Mouse (Mus musculus): ENCODE measurements around the gene Fosb.
"Not testable (repeated sequence)": the region's sequence is repeated elsewhere in the genome, so short reads cannot be mapped to it uniquely, and the experiment has no call there.

Fosb gene

DNA sequence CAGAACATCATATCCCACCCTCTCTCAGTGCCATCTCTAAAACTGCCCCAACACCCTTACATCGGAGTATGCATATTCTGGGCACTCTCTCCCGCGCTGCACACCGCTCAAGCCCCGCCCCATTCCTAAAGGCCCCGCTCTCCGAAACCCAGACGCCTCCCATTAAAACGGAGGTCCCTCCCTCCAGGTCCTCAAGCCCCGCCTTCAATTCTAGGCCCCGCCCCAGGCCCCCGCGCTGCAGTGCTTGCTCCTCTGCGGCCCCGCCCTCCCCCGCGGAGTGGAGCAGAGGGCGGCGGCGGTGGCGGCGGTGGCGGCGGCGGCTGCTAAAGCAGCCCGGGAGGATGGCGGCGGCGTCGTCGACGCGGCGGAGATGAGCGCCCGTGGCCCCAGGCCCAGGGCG lies 27.5 kb downstream of the Fosb start, which contains the start of gene Rtn2:
Gene Rtn2, plus strand, starts transcription at position 240 of the 400 bp plus-strand sequence.
- DNase-seq (ENCODE audit: low spot score in 2 of 2), result peak; percentile 74 to 78

DNA sequence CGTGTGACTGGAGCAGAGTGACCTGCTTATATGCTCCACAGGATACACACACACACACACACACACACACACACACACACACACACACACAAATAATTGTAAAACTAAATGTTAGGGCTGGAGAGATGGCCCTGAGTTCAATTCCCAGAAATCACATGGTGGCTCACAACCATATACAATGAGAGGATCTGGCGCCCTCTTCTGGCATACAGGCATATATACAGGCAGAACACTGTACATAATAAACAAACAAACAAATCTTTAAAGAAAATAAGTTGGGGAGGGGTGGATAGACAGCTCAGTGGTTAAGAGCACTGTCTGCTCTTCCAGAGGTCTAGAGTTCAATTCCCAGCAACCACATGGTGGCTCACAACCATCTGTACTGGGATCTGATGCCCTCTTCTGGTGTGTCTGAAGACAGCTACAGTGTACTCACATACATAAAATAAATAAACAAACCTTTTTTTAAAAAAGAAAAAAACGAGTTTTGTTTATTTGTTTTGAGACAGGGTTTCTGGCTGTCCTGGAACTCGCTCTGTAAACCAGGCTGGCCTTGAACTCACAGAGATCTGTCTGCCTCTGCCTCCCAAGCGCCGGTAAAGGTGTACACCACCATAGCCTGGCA lies 28.1 kb downstream of the Fosb start:
- DNase-seq (ENCODE audit: low spot score in 2 of 2), result not testable (repeated sequence)

DNA sequence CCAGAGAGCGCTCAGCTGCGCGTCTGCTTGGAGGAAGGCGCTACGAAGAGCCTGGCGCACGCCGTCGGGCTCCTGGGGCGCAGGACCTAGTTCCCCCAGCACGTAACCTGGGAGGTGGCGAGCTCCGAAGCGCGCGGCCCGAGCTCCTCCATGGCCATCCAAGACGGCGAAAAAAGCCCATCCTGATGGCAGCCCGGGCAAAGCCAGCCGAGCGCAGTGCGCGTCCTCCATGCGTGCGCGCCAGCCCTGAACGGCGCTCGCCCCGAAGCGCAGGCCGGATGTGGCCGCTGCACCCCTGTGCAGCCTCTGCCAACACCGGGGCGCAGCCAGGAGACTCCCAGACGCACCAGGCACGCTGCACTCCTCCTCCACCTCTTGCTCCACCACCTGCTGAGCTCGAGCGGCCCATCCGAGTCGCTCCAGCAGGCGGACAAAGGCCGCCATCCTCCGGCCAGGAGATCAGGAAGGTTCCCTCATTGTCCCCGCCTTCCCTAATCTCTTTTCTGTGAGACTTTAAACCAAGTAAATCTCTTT lies 30.2 kb downstream of the Fosb start, which contains the start of gene Ppm1n:
Gene Ppm1n, minus strand, starts transcription at position 484 of the 534 bp plus-strand sequence.
- no peak for DNase-seq (ENCODE audit: low spot score in 2 of 2)

DNA sequence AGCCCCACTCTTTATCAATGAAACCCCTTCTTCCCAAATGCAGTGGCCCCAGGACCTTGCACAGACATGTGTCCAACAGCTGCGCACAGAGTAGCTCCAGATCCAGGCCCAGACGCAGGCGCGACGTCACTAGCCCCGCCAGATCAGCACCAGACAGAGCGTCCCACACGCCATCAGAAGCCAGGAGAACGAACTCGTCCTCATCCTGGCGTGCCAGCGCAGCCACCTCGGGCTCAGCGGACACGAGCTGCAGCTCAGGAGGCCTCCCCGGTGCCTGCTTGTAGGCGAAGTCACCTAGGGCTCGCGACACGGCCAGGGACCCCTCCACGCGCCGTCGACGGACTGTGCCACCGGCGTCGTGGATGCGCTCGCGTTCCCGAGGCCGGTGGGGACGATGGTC lies 30.8 kb downstream of the Fosb start:
- DNase-seq (ENCODE audit: low spot score in 2 of 2), result no peak

DNA sequence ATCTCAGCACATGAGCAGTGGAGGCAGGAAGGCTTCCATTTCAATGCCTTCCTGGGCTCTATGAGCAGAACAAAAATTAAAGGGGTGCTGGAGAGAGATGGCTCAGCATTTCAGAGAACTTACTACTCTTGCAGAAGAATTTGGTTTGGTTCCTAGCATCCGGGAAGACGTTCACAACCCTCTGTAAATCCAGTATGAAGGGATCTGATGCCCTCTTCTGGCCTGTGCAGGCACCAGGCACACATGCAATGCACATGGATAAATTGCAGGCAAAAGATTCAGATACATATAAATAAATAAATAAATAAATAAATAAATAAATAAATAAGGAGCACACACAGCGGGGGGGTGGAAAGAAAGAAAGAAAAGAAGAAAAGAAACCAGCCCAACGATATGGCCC lies 33.6 kb downstream of the Fosb start:
- no peak for DNase-seq (ENCODE audit: low spot score in 2 of 2)

DNA sequence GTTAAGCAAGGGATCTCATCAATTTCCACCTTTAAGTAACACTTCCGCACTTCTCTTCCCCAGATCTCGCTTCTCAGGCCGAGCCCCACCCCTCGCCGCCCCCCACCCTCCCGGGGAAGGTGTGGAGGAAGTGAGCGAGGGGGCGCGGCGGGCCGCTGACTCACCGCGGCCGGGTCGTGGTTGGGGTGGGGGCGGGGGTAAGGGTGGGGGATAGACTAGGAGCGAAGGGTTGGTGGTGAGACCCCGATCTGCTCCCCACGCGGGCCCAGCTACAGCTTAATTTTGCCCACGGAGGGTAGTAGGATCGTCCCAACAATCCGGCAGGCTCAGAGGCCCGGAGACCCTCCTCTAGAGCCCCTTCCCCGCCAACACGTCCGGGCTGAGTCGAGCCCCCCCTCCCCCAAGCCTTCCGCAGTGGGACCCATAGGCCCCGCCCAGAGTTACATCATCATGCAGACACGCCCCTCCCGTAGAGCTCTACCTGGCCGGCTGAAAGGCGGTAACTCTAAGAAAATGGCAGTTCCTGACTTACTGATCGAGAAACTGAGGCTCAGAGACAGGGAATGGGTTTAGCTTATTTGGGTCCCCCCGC lies 37.6 kb downstream of the Fosb start:
- no peak for DNase-seq (ENCODE audit: low spot score in 2 of 2)

DNA sequence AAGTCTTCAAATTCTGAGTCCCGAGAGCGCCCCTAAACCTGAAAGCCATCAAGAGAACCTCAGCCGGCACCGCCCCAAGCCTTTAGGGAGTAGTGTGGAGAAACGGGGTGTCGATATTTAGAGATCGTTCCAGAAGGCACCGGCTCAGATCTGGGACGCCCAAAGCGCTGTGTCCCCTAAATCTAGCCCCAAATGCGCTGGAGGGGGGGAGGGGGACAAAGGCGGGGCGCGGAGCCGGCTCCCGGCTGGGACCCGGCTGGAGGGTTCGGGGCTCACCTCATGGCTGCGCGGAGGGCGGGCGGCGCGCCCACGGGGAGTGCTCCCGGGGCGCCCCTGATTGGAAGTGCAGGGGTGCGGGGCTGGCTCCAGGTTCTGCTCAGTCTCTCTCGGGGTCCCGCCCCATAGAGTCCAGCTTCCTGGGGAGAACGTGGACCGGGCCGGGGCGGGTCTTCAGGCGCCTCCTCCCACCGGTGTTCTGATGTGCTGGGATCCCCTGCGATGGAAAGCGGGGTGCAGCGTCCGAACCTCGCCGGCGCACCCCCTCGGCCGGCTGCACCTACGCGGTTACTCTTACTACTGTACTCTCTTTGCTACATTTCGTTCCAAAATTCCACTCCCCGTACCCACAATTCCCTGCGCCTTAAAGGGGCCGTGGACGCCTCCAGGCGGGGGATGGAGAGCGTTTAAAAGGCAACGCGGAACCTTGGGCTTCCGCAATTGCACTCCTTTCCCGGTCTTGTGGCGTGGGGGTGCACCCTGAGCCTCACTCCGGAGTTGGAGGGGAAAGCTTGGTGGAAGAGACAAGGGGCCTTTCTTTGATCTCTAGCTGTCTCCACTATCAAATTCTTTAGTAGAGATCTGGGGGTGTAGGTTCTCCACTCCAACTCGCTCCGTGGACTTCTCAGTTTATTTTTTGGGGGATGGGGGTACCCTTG lies 38.3 kb downstream of the Fosb start, which contains the start of gene Vasp:
Gene Vasp, minus strand, starts transcription at position 580 of the 935 bp plus-strand sequence.
- peak; percentile 87 to 89 for DNase-seq (ENCODE audit: low spot score in 2 of 2)

DNA sequence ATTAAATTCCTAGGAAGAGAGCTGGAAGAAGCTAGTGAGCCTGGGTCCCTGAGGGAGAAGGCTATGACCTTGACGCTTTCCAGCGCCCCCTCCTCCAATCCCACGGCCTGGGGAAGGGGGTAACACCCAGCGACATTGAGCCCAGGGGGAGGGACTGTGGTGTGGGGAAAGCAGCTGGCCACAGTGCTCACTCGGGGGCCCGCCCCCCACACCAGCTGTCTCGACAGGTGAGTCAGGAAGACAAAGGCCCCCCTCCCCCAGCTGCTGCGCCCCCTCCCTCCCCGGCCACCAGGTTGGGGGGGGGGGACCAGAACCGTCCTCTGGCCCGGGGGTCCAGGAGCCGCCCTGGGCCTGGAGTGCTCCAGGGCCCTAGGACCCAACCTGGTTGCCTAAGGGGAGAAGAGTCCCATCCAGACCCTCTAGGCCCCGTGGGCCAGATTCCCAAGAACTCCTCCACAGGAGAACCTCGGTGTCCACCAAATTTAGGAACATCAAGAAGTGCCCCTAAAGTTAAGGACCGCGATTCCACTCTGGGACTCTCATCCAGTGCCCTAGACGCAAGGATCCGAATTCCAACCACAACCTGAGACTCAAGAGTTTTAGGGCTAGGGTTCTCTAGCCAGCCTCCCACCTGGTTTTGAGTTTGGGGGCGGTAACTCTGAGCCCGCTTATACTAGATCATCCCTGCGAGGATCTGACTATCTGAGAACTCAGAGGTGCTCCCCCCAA lies 39.2 kb downstream of the Fosb start:
- no peak for DNase-seq (ENCODE audit: low spot score in 2 of 2)

DNA sequence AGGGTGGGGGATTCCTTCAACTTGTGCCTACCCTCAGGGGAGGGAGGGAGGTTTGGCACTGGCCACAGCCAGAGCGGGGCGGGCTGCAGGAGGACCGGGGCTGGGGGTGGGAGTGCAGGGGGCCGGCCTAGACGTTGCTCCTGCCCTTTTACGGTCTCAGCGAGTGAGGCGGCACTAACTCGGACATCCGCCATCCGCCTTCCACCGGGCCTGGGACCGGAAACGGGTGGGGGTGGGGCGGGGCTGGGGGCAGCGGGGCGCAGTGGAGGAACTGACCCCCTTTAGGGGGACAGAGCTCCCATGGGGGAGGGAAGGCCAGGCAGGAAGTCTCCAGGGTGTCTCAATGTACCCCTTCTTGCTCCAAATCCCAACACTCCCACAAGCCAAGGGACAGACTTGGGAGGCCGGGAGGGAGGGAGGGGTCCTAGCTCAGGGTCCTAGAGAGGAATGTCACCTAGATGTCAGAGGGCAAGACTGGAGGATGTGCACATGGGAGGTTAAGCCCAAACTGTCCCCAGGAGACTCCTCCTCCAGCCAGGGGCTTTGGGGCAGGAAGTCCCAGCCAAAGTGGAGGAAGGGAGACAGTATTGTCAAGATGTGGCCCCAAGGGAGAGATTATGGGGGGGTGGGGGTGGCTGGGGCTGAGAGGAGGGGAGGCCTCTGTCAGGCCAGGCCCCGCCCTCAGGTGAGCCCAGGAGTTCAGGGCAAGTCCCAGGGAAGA lies 40.0 kb downstream of the Fosb start:
- DNase-seq (ENCODE audit: low spot score in 2 of 2), result no peak

DNA sequence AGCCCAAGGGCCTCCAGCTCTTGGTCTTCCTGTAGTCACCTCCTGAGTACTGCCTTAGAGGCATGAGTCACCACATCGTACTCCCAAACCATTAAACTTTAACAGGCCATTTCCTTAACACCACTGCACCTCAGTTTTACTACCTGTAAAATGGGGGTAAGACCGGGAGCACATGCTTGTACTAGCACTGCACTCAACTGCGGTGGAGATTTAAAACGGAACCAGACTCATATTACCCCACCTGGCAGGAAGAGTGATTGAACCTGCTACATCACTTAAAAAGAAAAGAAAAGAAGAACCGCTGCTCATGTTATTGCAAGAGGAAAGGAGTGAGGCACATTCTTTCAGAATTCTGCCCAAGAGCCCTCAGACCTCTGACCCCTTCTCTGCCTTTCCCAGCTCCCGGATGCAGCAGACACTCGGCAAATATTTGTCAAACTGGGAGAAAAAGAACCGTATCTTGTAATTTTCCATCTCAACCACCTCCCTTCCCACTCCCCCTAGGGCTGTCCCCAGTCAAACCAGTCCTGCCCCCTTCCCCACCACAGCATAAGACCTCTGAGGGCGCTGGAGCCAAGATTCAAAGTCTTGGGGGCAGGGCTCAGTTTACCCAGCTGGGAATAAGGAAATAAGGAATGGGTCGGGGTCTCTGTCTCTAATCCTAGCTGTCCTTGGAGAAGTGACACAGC lies 40.7 kb downstream of the Fosb start:
- DNase-seq (ENCODE audit: low spot score in 2 of 2), result no peak

DNA sequence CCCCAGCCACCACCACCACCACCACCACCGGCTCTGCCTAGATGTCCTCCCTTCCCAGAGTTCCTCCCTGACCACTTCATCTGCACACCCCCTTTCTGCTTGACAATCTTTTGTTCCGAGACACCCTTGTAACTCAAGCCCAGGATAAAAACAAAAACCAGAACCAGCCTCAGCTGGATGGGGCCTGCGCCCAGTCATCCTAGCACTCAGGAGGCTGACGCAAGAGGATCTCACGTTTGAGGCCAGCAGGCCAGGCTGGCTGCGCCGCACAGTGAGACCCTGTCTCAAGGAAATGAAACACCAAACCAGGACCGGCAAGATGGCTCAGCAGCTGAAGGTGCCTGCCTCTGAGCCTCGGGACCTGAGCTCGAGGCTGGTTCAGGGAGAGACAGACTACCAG lies 42.8 kb downstream of the Fosb start:
- no peak for DNase-seq (ENCODE audit: low spot score in 2 of 2)

DNA sequence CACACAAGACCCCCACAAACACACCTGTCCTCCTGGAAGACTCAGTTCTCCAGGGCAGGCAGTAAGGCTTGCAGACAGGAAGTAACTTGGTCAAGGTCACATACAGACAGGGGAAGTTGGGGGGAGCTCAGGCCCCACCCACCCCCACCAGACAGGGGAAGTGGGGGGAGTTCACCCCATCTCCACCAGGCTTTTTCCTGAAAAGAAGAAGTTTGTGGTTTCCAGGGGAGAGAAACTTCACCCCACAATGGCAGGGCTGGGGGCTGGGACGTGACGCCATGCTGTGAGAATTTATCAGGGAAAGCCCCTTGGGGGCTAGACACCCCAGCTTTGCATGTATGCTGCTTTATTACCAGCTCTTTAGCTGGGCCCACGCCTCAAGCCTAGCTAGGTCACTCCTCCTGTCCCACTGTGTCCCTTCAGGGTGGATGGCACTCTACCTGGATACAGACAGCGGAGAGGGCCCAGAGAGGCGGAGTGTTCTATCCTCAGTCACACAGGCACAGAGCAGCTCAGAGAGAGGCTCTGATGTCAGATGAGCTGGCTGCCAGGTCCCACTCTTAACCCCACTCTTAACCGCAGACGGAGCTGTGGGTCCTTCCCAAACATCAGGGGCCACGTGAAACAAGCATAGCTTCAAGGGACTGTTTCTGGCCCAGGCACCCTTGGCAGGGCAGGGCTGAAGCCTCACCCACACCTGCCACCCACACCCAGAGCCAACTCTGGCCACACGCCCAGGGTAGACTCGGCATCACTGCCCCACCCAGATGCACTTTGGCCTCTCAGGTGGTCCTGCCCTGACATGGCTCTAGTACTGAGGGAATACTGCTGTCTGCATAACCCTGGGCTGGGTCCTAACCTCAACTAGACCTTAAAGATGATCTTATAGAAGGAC lies 43.7 kb downstream of the Fosb start:
- no peak for DNase-seq (ENCODE audit: low spot score in 2 of 2)

DNA sequence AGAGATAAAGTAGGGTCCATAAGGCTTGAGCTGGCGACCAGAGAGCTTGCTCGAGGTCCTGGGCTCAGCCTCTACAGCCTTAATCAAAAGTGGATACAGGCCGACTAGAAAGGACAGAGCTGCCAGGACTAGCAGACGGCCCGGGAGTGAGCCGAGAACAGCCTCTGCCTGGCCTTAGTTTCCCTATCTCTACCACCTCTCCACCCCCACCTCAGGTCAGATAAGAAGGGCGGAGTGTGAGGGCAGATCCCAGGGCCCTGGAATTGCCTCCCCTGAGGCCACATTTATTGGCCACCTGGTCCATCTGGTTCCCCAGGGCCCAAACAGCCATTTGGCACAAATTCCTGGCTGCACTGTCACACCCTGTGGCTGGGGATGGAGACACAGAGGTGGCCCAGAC lies 44.7 kb downstream of the Fosb start:
- no peak for DNase-seq (ENCODE audit: low spot score in 2 of 2)

DNA sequence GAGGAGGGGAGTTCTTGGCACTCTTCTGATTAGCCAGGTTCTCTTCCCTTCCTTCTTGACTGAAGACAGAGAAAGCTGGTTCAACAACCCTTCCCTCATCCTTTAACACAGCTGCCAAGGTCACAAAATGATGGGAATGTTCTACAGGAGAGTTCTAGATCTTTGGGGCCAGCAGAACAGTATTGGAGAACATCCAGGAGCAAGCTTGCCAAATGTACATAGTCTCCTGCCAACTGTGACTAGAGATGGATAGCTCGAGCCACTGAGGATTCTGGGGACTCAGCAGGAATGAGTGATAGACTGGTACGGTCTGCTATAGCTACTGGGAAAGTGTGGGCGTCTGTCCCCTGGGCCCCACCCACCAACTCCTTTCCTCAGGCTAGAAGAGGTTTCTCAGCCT lies 51.5 kb downstream of the Fosb start:
- DNase-seq (ENCODE audit: low spot score in 2 of 2), result no peak

DNA sequence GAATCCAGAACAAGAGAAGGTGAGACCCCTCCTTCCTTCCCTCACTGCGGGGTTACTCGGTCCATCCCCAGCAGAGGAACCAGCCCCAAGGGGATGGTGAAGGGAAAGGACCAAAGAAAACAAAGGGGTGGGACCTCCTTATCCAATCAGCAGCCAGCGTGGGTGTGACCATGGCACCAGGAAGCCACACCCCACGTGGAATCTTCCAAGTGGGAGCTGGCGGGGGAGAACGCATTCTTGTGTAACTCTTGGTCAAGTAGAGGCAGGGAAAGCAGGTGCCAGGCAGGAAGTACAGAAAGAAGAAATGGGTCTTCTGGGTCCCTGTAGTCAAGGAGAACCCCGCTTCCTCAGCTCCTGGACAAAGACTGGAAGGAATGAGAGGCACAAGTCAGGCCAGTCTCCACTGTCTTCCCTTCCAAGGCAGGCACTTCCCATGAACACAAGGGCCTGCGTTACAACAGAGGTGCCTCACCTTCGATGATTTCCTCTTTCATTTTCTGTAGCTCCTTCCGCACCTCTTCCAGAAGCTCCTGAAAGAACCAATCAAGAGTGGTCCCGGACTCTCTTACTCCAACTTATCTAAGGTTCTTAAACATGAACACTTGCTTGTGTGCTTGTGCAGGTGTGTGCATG lies 52.3 kb downstream of the Fosb start:
- peak in 1 of 2 experiments; percentile 45 for DNase-seq (ENCODE audit: low spot score in 2 of 2)

DNA sequence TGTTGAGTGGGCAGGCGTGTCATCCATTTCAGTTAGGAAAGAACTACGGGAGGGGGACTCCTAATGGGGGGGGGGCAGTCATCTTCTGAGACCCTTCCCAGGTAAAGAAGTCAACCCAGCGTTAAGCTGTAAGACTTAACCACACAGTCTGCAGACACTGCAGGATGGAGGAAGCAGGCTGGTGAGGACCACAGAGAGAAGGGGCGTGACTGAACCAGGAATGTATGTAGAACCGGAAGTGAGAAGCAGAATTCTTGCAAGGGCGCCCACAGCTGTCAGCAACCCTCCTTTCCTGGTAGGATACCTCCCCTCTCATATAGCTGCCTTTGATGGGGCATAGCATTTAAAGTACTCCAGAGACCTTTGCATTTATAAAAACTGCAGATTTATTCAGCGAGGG lies 53.3 kb downstream of the Fosb start:
- no peak for DNase-seq (ENCODE audit: low spot score in 2 of 2)

DNA sequence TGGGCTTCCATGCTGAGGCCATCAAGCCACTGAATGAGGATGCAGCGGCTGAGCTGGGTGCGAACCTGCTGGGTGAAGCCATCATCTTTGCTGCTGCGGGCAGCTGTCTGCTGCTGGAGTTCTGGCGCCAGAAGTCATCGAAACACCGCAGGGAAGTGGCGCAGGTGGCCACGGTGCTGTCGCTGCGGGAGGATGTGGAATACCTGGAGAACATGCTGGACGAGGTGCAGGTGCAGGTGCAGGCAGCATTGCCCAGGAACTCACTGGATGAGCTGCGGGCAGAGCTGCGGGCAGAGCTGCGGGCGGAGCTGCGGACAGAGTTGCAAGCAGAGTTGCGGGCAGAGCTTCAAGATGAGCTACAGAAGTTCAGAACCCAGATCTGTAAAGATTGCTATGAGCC lies 54.5 kb downstream of the Fosb start:
- DNase-seq (ENCODE audit: low spot score in 2 of 2), result no peak

DNA sequence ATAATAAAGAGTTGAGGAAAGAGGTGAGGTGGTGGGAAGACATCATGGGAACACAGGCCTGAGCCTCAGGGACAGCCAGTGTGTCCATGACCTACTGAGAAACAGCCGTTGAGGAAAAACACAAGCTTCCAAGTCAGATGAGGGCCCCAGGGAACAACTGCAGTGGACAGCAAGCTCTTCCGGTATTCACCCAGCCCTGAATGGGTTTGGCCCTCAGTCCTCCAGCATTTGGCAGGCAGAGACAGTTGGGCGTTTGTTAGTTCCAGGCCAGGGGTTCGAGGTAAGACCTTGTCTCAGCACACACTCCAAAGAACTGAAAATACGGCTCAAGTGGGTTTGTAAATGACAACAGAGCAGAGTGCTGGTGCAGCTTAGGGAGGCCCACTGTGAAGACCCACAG lies 56.4 kb downstream of the Fosb start:
- DNase-seq (ENCODE audit: low spot score in 2 of 2), result no peak
